Mouse (Mus musculus): Measurements from ENCODE around the gene Hpdl.
"Not testable (repeated sequence)": the region's sequence is repeated elsewhere in the genome, so short reads cannot be mapped to it uniquely, and the experiment has no call there.

Gene Hpdl

GRCm38 (mm10) chr4:116821694-116822016, at the start of gene Hpdl:
Gene Hpdl (minus strand): TSS chr4:116821707.
- in situ Hi-C loops (cut with MboI, MseI) = loop anchor here (5.0 kb wide), 2 partner anchors 171 to 311 kb away; partner anchors contain the start of genes Plk3 and Urod

GRCm38 (mm10) chr4:116869898-116870297, 48.4 kb upstream of the Hpdl start:
- in situ Hi-C loops (cut with MboI, MseI) = no loop called here

GRCm38 (mm10) chr4:116862023-116862422, 40.5 kb upstream of the Hpdl start:
- in situ Hi-C loops (cut with MboI, MseI) = no loop called here

- in situ Hi-C loops (cut with MboI, MseI) = no loop called here
Observed at GRCm38 (mm10) chr4:116859711-116860110, 38.2 kb upstream of the Hpdl start.

DNA sequence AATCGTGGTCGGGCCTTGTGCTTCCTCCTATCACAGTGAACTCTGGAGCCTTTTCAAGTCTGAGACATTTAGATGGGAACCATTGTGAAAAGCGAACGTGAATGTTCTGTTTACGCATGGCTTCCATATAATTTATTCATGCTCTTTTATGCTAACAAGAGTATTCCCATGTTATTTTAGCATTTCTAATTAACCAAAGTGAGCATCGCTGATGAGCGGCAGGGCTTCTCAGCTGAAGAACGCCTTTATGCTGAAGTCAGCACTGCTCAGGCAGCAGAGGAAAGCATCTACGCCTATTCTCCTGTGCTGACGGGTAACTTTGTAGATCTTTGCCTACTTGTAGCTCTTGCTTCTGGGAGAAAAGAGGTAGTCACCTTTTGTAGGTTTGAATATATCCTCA, 35.7 kb upstream of the Hpdl start:
- in situ Hi-C loops (cut with MboI, MseI) = no loop called here

DNA sequence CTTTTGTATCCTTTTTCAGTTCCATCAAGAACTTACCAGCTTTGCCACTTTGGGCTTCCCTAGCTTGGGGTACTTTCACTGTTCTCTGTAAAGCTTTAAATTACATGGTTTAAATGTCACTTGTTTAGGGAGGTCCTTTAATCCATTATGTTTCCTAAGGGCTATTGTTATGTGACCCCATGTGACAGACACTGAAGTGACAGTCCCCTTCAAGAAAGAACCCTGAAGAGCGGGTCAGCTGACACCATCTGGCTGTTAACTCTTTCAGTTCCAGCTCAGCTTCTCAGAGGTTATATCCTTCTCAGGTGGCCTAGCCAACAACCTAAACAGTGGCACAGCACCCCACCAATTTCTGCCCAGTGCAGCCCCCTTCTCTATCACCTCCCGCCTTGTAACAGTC, 32.8 kb upstream of the Hpdl start:
- in situ Hi-C loops (cut with MboI, MseI) = no loop called here

DNA sequence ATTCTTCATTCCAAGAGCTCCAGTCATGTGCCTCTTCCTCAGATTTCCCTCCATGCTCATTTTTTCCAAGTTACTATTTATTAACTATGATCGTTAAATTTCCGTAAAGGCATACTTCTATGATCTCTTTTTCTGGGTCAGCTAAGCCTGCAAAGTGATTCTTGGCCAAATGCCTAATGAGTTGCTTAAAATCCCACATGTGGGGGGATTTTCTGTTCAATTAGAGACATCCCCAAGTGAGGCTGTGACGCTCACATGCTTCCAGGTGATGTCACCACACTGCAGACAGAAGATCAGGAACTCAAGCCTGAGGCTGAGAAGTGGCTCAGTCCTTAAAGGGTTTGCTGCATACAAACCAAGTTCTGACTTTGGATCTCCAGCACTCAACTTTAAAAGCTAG, 28.4 kb upstream of the Hpdl start:
- in situ Hi-C loops (cut with MboI, MseI) = no loop called here

DNA sequence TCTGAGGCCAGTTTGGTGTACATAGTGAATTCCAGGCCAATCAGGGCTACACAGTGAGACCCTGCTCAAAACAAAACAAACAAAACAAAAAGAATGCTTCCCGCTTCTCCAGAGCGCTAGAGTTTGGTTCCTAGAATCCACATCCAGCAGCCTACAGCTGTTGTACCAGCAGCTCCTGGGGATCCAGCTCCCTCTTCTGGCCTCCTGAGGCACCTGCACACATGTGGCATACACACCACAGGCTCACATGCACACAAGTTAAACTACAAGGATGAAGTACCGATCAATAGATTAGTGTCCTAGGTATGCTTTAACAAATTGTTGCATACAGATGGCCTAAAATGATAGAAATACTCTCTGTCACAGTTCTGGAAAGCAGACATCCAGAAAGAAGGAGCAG, 22.8 kb upstream of the Hpdl start:
- in situ Hi-C loops (cut with MboI, MseI) = no loop called here

- in situ Hi-C loops (cut with MboI, MseI) = no loop called here
Observed at GRCm38 (mm10) chr4:116840841-116841240, 19.3 kb upstream of the Hpdl start.

DNA sequence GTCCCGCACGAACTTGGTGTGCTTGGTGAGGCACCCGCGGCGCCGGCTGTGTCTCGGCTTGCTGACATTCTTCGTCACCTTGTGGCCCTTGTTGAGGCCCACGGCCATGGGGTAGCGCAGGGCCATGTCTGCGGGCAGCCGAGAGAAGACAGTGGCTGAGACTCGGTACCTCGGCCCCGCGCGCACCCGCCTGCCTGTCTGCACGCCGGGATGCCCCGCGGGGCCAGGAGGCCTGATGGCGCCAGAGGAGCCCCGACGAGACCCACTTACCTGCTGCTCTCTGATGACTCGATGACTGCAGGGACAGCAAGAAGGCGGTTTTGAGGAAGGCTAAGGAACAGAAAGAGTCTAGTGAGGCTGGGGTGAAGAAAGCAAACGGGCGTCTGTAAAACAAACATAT, 18.6 kb upstream of the Hpdl start:
- in situ Hi-C loops (cut with MboI, MseI) = not testable (repeated sequence)

- in situ Hi-C loops (cut with MboI, MseI) = no loop called here
Observed at GRCm38 (mm10) chr4:116838999-116839398, 17.5 kb upstream of the Hpdl start.

DNA sequence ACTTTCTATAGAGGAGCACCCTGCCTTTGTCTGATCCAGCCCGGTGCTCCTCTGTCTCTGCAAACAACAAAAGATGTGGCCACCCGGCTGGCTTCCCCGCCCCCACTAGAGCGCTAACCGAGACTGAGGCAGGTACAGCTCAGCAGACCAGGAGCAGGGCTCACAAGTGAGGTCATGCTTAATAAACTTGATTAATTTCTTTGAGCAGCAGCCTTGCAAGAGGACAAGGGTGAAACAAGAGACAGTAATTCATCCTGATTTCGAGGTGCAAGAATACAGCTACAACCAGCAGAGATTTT, 8.5 kb upstream of the Hpdl start:
- in situ Hi-C loops (cut with MboI, MseI) = no loop called here

GRCm38 (mm10) chr4:116829364-116830069, 8.0 kb upstream of the Hpdl start:
- in situ Hi-C loops (cut with MboI, MseI) = no loop called here

- in situ Hi-C loops (cut with MboI, MseI) = no loop called here
Observed at GRCm38 (mm10) chr4:116827819-116828218, 6.3 kb upstream of the Hpdl start.

GRCm38 (mm10) chr4:116824541-116825004, 3.1 kb upstream of the Hpdl start:
- in situ Hi-C loops (cut with MboI, MseI) = loop anchor here (5.0 kb wide), 2 partner anchors 168 to 308 kb away; partner anchors contain the start of genes Plk3 and Urod

- in situ Hi-C loops (cut with MboI, MseI) = loop anchor here (5.0 kb wide), 2 partner anchors 171 to 311 kb away; partner anchors contain the start of genes Plk3 and Urod
Observed at GRCm38 (mm10) chr4:116820902-116821693, 409 bp downstream of the Hpdl start.

DNA sequence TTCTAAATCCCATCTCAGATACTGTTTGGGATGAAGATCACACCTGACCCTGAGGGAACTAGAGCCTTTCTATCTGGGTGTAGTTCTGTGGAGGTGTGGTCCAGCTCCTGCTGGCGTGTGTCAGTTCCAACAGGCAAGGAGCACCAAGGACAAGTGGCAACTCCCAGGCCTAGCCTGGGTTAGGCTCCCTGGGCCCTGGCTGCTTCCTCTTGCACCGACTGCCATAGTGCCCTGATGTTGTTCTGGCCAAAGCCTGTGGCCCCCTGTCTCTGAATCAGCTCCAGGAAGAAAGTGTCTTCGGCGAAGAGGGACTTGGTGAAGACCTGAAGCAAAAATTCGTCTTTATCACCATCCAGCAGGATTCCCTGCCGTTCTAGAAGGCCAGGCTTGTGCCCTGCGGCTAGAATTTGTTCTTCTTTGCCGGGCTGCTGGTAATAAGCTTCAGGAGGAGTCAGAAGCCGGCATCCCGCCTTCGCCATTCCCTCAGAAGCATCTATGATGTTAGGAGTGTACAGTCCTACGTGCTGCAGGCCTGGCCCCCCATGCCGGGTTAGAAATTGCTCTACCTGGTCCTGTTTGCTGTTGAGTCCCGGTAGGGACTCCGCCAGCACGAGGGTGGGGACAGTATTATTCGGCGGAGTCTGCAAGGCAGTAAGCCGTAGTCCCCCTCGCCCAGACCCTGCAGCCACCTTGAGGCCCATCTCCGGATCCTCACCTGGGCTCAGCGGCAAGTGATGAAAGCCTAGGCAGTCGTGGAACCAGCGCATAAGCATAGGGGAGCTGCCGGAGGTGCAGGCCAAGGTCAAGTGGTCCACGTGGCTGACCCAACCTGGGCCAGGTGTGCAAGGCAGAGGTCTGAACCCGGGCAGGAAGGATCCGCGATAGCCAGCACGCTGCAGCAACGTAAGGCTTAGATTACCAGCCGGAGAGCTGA, 1.3 kb downstream of the Hpdl start:
- in situ Hi-C loops (cut with MboI, MseI) = loop anchor here (5.0 kb wide), 2 partner anchors 172 to 312 kb away; partner anchors contain the start of genes Plk3 and Urod

DNA sequence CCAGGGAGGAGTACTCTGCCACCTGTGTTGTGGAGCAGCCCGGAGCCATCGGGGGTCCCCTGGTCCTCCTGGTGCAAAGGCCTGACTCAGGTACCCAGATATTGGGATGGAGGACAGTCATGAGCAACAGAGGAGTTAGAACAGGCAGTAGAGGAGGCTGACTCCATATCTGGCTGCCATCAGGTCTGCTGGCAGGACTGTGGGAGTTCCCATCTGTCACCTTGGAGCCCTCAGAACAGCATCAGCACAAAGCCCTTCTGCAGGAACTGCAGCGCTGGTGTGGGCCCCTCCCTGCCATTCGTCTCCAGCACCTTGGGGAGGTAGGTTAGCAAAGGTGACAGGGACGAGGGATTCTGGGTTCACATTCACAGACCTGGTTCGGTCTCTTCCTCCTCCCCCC, 4.0 kb downstream of the Hpdl start:
- in situ Hi-C loops (cut with MboI, MseI) = no loop called here

DNA sequence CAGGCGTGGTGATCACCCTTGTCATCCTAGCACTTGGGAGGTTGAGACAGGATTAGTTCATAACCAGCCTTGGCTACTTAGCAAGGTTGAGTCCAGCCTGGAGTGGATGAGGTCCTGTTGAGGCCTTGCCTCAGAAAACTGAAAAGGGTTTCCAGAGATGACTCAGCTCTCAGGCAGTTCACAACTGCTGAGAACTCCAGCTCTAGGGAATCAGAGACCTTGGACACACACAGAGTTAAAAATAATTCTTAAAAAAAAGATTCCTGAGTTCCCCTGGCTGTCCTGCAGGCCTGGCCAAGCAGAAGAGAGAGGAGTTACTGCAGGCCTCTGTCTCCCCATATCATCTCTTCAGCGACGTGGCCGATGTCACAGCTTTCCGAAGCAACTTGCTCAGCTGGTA, 6.2 kb downstream of the Hpdl start:
- in situ Hi-C loops (cut with MboI, MseI) = no loop called here

DNA sequence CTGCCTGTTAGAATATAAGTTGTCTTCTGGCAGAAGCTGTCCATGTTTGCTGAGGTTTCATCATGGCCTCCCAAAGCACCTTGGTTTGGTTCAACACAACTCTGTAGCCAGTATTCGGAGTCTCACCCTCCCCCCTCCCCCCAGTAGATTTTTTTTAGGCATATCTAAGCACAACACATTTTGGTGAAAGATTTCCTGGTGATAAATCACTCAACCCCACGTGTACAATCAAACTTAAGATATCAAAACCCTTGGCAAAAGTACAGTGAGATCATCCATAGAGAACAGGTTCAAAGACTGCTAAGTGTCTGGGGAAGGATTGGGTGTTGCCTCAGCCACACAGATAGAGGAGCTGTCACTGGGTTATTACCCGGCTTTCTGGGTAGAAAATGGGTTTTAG, 10.5 kb downstream of the Hpdl start:
- in situ Hi-C loops (cut with MboI, MseI) = no loop called here

DNA sequence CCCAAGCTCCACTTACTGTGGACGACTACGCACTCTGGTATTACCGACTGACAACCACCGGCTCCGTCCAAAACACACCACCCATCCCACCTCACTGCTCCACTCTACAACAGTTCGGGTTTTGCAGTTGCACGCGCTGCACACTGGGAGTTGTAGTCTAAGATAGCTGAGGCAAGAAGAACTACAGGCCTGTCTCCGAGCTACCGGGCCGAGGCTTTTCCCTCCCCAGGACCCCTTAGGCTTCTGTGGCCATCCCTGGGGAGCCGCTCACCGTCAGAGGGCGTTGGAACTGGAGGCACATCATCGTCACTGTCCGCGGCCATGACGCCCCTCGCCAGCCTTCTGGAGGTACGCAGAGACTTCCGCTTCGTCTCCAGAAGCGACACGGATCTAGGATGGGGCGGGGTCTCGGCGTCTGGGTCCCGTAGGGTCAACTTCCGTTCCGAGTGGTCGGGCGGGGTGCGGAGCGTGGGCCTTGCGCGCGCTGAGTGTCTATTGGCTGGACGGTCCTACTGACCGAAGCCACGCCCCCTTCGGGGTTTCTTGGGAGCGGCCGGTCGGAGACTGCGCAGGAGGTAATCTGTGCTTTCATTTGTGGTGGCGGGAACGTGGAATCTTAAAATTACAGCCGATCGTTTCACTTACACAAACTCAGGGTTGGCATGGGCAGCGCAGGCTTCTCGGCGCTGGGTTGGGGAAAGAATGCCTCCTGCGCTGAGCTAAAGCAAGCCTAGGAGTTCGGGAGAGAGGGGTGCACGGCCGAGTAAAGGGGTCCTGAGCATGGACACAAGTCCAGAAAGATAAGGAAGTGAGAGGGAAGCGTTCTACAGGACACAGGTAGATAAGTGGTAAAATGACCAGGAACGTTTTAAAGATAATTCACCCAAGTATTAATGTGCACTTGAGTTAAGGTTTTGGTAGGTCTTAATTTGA, 14.0 kb downstream of the Hpdl start, which contains the start of the genes Toe1 and Mutyh:
TSS of gene Toe1 (minus strand) at position 444 of the 933 bp plus-strand sequence.
TSS of gene Mutyh (plus strand) at position 527 of the 933 bp plus-strand sequence.
- in situ Hi-C loops (cut with MboI, MseI) = no loop called here

All from regulatory T cell (primary cell).